Mouse (Mus musculus): ENCODE results near the gene Zfp710.
"Not testable (repeated sequence)": the region's sequence is repeated elsewhere in the genome, so short reads cannot be mapped to it uniquely, and the experiment has no call there.

The Zfp710 gene

GRCm38 (mm10) chr7:80114451-80115223 is 90.0 kb downstream of the Zfp710 start:
- DNase-seq (ENCODE audit: low spot score in 2 of 2), result peak; percentile 66 to 69

- DNase-seq (ENCODE audit: low spot score in 2 of 2), result peak; percentile 81 to 83
Observed at GRCm38 (mm10) chr7:80115224-80115590, 90.6 kb downstream of the Zfp710 start, which contains the start of gene Idh2. Gene Idh2, minus strand, starts transcription at chr7:80115392.

- no peak for DNase-seq (ENCODE audit: low spot score in 2 of 2)
Observed at GRCm38 (mm10) chr7:80116158-80116557, 91.5 kb downstream of the Zfp710 start.

DNA sequence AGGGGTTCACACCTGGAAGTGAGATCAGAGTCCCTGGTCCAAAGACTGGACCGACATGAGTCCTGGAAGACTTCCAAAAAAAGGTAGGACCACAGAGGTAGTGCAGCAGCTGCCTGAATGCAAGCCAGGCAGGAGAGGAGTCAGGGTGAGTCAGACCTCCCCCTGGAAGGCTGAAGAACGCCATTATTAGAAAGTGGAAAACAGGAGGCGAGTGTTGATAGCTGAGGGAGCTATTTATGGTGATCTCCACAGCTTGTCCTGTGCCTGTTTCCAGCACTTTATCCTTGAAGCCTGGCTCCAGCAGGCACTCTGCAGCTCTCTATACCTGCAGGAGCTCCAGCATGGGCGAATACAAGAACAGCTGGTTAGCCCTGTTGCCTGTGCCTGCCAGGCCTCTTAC is 94.6 kb downstream of the Zfp710 start:
- no peak for DNase-seq (ENCODE audit: low spot score in 2 of 2)

GRCm38 (mm10) chr7:80121083-80121482 is 96.5 kb downstream of the Zfp710 start:
- no peak for DNase-seq (ENCODE audit: low spot score in 2 of 2)

DNA sequence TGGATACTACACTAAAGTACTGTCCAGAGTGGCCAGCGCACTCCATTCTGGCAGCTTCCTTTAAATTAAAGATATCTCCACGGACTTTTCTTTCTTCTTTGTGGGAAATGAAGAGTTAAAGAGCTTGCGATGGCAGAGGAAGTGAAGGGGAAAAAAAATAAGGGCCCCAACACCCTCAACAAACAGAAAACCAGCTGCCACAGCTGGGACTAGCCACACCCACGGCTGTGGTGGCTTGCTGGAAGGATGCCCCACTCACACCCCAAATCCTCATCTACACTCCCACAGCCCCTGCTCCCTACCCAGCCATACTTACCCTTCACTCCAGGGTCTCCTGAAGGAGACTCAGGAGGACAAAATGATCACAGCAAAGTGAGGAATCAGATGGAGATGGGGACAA is 98.5 kb downstream of the Zfp710 start:
- DNase-seq (ENCODE audit: low spot score in 2 of 2), result no peak

- no peak for DNase-seq (ENCODE audit: low spot score in 2 of 2)
Observed at GRCm38 (mm10) chr7:80123672-80124071, 99.1 kb downstream of the Zfp710 start.

- DNase-seq (ENCODE audit: low spot score in 2 of 2), result no peak
Observed at GRCm38 (mm10) chr7:80129278-80129677, 104.7 kb downstream of the Zfp710 start.

- no peak for DNase-seq (ENCODE audit: low spot score in 2 of 2)
Observed at GRCm38 (mm10) chr7:80130344-80131055, 105.9 kb downstream of the Zfp710 start.

DNA sequence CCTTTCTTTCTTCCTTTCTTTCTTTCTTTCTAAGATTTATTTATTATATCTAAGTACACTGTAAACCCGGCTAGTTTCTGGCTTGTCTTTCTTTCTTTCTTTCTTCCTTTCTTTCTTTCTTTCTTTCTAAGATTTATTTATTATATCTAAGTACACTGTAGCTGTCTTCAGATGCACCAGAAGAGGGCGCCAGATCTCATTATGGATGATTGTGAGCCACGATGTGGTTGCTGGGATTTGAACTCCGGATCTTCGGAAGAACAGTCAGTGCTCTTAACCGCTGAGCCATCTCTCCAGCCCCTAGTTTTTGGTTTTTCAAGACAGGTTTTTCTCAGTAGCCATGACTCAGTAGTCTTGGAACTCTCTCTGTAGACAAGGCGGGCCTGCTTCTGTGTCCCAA is 106.7 kb downstream of the Zfp710 start:
- DNase-seq (ENCODE audit: low spot score in 2 of 2), result not testable (repeated sequence)

DNA sequence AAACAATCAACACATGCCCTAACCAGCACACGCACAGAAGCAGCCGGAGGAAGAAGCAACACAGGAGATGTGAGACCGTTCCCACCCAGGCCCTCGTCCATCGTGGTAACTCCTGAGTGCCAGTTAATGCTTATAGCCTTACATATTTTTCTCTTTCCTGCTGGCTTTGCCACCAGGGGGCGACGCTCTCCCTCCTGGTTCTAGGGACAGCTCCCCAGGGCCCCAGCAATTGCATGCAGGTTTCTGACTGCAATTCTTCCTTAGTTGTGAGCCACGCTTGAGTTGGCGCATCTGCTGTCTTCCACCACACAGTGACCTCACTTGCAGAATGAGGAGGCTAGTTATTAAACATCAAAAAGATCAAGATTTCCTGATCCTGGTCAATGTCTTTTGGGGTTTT is 107.9 kb downstream of the Zfp710 start:
- DNase-seq (ENCODE audit: low spot score in 2 of 2), result peak in 1 of 2 experiments; percentile 33

GRCm38 (mm10) chr7:80134454-80135172 is 110.0 kb downstream of the Zfp710 start:
- DNase-seq (ENCODE audit: low spot score in 2 of 2), result peak; percentile 63 to 69

- no peak for DNase-seq (ENCODE audit: low spot score in 2 of 2)
Observed at GRCm38 (mm10) chr7:80135173-80135532, 110.5 kb downstream of the Zfp710 start.

GRCm38 (mm10) chr7:80138375-80138774 is 113.8 kb downstream of the Zfp710 start:
- no peak for DNase-seq (ENCODE audit: low spot score in 2 of 2)

DNA sequence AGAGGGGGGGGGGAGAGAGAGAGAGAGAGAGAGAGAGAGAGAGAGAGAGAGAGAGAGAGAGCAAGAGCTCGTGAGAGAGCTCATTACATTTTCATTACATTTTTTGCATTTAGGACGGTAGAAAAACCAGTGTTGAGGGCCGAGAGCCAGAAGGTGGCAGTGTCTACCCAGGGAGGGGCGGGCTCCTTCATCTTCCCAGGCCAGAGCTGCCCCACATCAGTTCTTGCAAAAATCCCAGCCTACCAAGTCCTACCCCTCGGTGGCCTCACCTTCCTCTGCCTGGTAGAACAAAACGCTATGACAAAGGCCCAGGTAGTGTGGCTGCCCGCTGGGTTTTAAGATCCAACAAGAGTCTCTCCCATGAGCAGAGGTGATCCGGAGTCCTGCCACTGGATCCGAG is 116.2 kb downstream of the Zfp710 start:
- peak; percentile 22 to 53 for DNase-seq (ENCODE audit: low spot score in 2 of 2)

All from frontal cortex, postnatal 14 days (tissue).